Mouse (Mus musculus) forebrain, embryonic 12.5 days (tissue): ENCODE measurements around the gene Schip1. TPM values are rescaled to one million over a fixed set of nuclear protein-coding genes. Genes with fewer than 3 reads are reported as not detected.
"Not testable (repeated sequence)": the region's sequence is repeated elsewhere in the genome, so short reads cannot be mapped to it uniquely, and the experiment has no call there.

ENCODE experiments used
- ATAC-seq: fragments of 200-750 bp; cut with Nextera tagmentation; 2 replicates; pipeline ENCODE4 v1.8.0; 2017; ENCODE audit warnings: moderate TSS enrichment; ENCODE audit not compliant: low FRiP score
- H3K27ac ChIP-seq: fragments of 300-500 bp; sonication (generic); 2 replicates; pipeline ENCODE4 v1.5.1; 2016; ENCODE audit warnings: mild to moderate bottlenecking
- H3K27me3 ChIP-seq: fragments of 300-500 bp; sonication (generic); 2 replicates; pipeline ENCODE4 v1.6.1; 2016; ENCODE audit warnings: mild to moderate bottlenecking
- H3K36me3 ChIP-seq: fragments of 300-500 bp; sonication (generic); replicated peaks from 2 replicates; pipeline ENCODE4 v1.6.1; 2016; ENCODE audit warnings: mild to moderate bottlenecking
- H3K4me1 ChIP-seq: fragments of 300-500 bp; sonication (generic); 2 replicates; pipeline ENCODE4 v1.6.1; 2016
- H3K4me2 ChIP-seq: fragments of 300-500 bp; sonication (generic); 2 replicates; pipeline ENCODE4 v1.6.1; 2016; ENCODE audit warnings: mild to moderate bottlenecking, moderate library complexity
- H3K4me3 ChIP-seq: fragments of 300-500 bp; sonication (generic); replicated peaks from 2 replicates; pipeline ENCODE4 v1.5.1; 2016; ENCODE audit warnings: mild to moderate bottlenecking
- H3K9ac ChIP-seq: fragments of 300-500 bp; sonication (generic); 2 replicates; pipeline ENCODE4 v1.6.1; 2016; ENCODE audit warnings: mild to moderate bottlenecking
- H3K9me3 ChIP-seq: fragments of 300-500 bp; sonication (generic); 2 replicates; pipeline ENCODE4 v1.6.1; 2016
- WGBS: fragments of 180-500 bp; shearing (Covaris S2); methylation state at CpG from one replicate; pipeline ENCODE4 v1.1.7; 2016; 5-methylcytosine and 5-hydroxymethylcytosine counted together
- polyA plus RNA-seq: library from polyadenylated mRNA; unstranded; fragments of >200 nt; fragmentation: Nextera tagmentation; extraction: Ambion mirVana; gene quantifications from 2 replicates; pipeline ENCODE4 v1.2.1, GENCODE M21; 2016

Gene Schip1
- polyA plus RNA-seq, 1 experiment from 2014 or later = 88.1 TPM

DNA sequence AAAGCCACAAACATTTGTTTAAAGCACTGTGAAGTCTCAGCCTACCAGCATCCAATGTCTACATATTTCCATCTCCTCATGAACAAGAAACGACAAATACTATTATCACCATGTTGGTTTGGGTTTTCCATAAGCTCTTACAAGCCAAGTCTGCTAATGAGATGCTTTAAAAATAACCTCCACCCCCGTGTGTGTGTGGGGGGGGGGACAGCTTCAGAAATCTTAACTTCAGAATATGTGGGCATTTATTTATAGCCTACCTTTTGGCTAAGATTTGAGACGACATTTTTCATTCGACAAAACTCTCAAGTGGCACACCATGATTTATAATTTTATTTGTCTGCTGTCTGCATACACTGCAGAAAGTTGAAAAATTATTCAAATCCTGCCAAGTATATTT, 12.8 kb downstream of the Schip1 start:
- no peaks in the 10 kb centered on the region for H3K4me1 ChIP-seq
- no peak overlapping the region for H3K27ac ChIP-seq
- no peaks in the 10 kb centered on the region for H3K9me3 ChIP-seq
- WGBS = 82% methylated on average over 4 of the region's 4 CpGs
- no peak overlapping the region for H3K9ac ChIP-seq
- ATAC-seq = no peak
- H3K4me2 ChIP-seq = no peak overlapping the region
- H3K27me3 ChIP-seq = no peaks in the 10 kb centered on the region
- H3K4me3 ChIP-seq = no peak overlapping the region
- no peaks in the 10 kb centered on the region for H3K36me3 ChIP-seq

DNA sequence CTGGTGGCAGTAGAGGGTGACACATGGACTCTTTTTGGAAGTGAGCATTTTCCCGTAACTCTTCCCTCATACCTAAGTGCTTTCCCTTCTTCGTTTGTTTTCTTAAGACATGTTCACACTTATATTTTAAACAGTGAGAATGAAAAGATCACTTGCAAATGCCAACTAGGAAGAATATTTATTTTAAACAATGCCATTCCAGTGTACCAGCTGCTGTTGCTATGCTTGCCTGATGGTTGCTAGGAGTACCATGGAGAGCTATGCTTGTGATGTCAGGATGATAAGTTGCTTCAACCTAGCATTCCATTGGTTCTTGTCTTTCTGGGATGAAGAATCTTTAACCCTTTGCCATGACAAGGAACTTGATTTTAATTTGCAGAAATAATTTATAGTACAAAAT, 20.4 kb downstream of the Schip1 start:
- ATAC-seq = no peak

GRCm38 (mm10) chr3:68092108-68092507, 27.5 kb downstream of the Schip1 start:
- no peak for ATAC-seq
- no peak overlapping the region for H3K9ac ChIP-seq

More for the DNA sequence above, 20.4 kb downstream of the Schip1 start:
- H3K36me3 ChIP-seq = no peaks in the 10 kb centered on the region
- no peaks in the 10 kb centered on the region for H3K4me1 ChIP-seq
- no peak overlapping the region for H3K9ac ChIP-seq
- no peak overlapping the region for H3K4me2 ChIP-seq
- H3K9me3 ChIP-seq = no peaks in the 10 kb centered on the region
- 87% methylated on average over 2 of the region's 2 CpGs for WGBS
- H3K27me3 ChIP-seq = no peaks in the 10 kb centered on the region; the same call in 1 of the 2 replicates
- H3K4me3 ChIP-seq = no peak overlapping the region
- H3K27ac ChIP-seq = no peak overlapping the region

GRCm38 (mm10) chr3:68096724-68097431, 32.3 kb downstream of the Schip1 start:
- H3K36me3 ChIP-seq = no peaks in the 10 kb centered on the region
- H3K27me3 ChIP-seq = no peaks in the 10 kb centered on the region; the same call in 1 of the 2 replicates
- 49% methylated on average over 4 of the region's 4 CpGs for WGBS
- H3K4me1 ChIP-seq = no peaks in the 10 kb centered on the region; the same call in 1 of the 2 replicates
- no peak; the same call in 1 of the 2 replicates for ATAC-seq
- H3K27ac ChIP-seq = no peak overlapping the region
- no peak overlapping the region for H3K4me3 ChIP-seq
- H3K9me3 ChIP-seq = no peaks in the 10 kb centered on the region
- H3K9ac ChIP-seq = no peak overlapping the region
- H3K4me2 ChIP-seq = no peak overlapping the region

More at GRCm38 (mm10) chr3:68092108-68092507, 27.5 kb downstream of the Schip1 start:
- H3K27me3 ChIP-seq = no peaks in the 10 kb centered on the region; the same call in 1 of the 2 replicates
- no peak overlapping the region for H3K27ac ChIP-seq
- H3K4me2 ChIP-seq = no peak overlapping the region
- 69% methylated on average over 4 of the region's 4 CpGs for WGBS
- H3K9me3 ChIP-seq = no peaks in the 10 kb centered on the region
- no peak overlapping the region for H3K4me3 ChIP-seq
- H3K36me3 ChIP-seq = no peaks in the 10 kb centered on the region
- no peaks in the 10 kb centered on the region; the same call in 1 of the 2 replicates for H3K4me1 ChIP-seq

DNA sequence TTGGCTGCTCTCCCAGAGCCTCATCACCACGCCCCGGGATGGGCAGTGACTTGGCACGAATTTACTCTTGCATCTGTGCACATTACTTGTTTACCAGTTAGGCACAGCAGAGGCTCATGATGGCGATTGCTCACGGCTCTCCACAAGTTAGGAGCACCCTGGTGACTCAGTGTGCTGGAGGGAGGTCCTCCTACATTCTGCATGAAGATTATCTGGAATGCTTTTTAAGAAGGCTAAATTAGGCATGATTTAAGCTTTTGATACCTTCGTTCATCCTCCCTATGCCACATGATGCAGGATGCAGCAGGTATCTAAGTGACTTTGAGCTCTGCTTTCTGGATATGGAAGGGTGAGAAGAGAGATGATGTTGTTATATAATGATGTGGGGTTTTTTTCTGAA, 35.0 kb downstream of the Schip1 start:
- not testable (repeated sequence) for H3K36me3 ChIP-seq, ATAC-seq, H3K4me3 ChIP-seq, H3K9ac ChIP-seq, H3K27me3 ChIP-seq, H3K27ac ChIP-seq, H3K4me2 ChIP-seq, H3K9me3 ChIP-seq, H3K4me1 ChIP-seq
- WGBS = 87% methylated on average over 4 of the region's 6 CpGs

GRCm38 (mm10) chr3:68101343-68101742, 36.7 kb downstream of the Schip1 start:
- no peak overlapping the region for H3K4me2 ChIP-seq
- H3K4me3 ChIP-seq = no peak overlapping the region
- WGBS = 82% methylated on average over 4 of the region's 4 CpGs

GRCm38 (mm10) chr3:68105081-68105685, 40.6 kb downstream of the Schip1 start:
- no peaks in the 10 kb centered on the region for H3K4me1 ChIP-seq
- no peaks in the 10 kb centered on the region for H3K9me3 ChIP-seq
- no peak for ATAC-seq
- no peaks in the 10 kb centered on the region for H3K36me3 ChIP-seq
- H3K9ac ChIP-seq = no peak overlapping the region
- H3K27me3 ChIP-seq = 0 out of 2 replicates have a peak, but pooled peaks cover 4% of the 10 kb centered on the region
- WGBS = 38% methylated on average over 2 of the region's 2 CpGs
- no peak overlapping the region for H3K4me2 ChIP-seq
- no peak overlapping the region for H3K4me3 ChIP-seq
- H3K27ac ChIP-seq = no peak overlapping the region

More at GRCm38 (mm10) chr3:68101343-68101742, 36.7 kb downstream of the Schip1 start:
- Histone ChIP-seq H3K9me3 (no peaks in the 10 kb centered on the region), H3K36me3 (no peaks in the 10 kb centered on the region), H3K4me1 (no peaks in the 10 kb centered on the region; the same call in 1 of the 2 replicates), H3K9ac (no peak overlapping the region), H3K27me3 (0 out of 2 replicates have a peak, but pooled peaks cover 4% of the 10 kb centered on the region), H3K27ac (no peak overlapping the region)
- ATAC-seq = no peak

GRCm38 (mm10) chr3:68121338-68121737, 56.7 kb downstream of the Schip1 start:
- no peaks in the 10 kb centered on the region for H3K36me3 ChIP-seq
- no peaks in the 10 kb centered on the region for H3K9me3 ChIP-seq
- WGBS = 72% methylated on average over 5 of the region's 5 CpGs
- H3K4me1 ChIP-seq = no peaks in the 10 kb centered on the region
- H3K4me2 ChIP-seq = no peak overlapping the region
- no peak overlapping the region for H3K27ac ChIP-seq
- no peak for ATAC-seq
- H3K4me3 ChIP-seq = no peak overlapping the region
- H3K9ac ChIP-seq = no peak overlapping the region
- H3K27me3 ChIP-seq = no peaks in the 10 kb centered on the region

DNA sequence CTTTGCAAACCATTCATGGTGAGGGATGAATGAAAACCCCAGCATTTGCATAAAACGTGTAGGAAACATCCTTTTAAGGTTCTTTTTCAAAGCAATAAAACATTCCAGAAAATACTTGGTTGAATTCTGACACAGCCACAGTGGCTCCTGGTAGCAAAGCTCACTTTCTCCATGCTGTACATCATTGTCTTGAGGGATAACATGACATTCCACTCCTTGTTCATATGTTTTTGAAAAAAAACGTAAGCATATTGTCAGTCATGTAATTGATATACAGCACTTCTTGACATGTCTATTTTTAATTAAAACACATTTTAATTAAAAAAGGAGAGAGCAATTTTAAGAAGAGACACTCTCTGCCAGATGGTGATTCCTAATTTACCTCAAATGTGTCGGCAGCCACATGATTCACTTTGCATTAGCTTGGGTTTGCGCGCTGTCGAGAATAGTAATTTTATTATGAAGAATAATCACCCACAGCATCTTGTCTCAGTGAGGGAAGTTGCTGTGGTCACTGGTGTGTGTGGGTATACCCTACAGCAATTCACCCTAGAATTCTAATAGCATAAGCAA, 61.8 kb downstream of the Schip1 start:
- Histone ChIP-seq H3K9me3 (no peaks in the 10 kb centered on the region), H3K36me3 (no peaks in the 10 kb centered on the region), H3K27ac (no peak overlapping the region), H3K4me2 (no peak overlapping the region), H3K4me3 (no peak overlapping the region), H3K9ac (no peak overlapping the region), H3K27me3 (no peaks in the 10 kb centered on the region), H3K4me1 (no peaks in the 10 kb centered on the region)
- 70% methylated on average over 6 of the region's 6 CpGs for WGBS
- ATAC-seq = no peak

GRCm38 (mm10) chr3:68130386-68130785, 65.8 kb downstream of the Schip1 start:
- no peak overlapping the region for H3K4me2 ChIP-seq
- no peaks in the 10 kb centered on the region for H3K9me3 ChIP-seq
- H3K9ac ChIP-seq = no peak overlapping the region
- H3K27ac ChIP-seq = no peak overlapping the region
- H3K4me3 ChIP-seq = no peak overlapping the region
- H3K4me1 ChIP-seq = no peaks in the 10 kb centered on the region
- 81% methylated on average over 1 of the region's 1 CpGs for WGBS
- no peaks in the 10 kb centered on the region for H3K36me3 ChIP-seq
- H3K27me3 ChIP-seq = no peaks in the 10 kb centered on the region
- ATAC-seq = no peak

- H3K9ac ChIP-seq = no peak overlapping the region
- H3K4me3 ChIP-seq = no peak overlapping the region
- no peaks in the 10 kb centered on the region; the same call in 1 of the 2 replicates for H3K4me1 ChIP-seq
- H3K9me3 ChIP-seq = no peaks in the 10 kb centered on the region
- H3K4me2 ChIP-seq = no peak overlapping the region
- no peaks in the 10 kb centered on the region for H3K27me3 ChIP-seq
- H3K36me3 ChIP-seq = no peaks in the 10 kb centered on the region
- peak; percentile 90; the same call in 1 of the 2 replicates for ATAC-seq
- WGBS = 19% methylated on average over 5 of the region's 5 CpGs
- 0 out of 2 replicates have a peak overlapping the region, but pooled peaks have one; percentile 25 for H3K27ac ChIP-seq
Observed at GRCm38 (mm10) chr3:68138833-68139627, 74.4 kb downstream of the Schip1 start.

DNA sequence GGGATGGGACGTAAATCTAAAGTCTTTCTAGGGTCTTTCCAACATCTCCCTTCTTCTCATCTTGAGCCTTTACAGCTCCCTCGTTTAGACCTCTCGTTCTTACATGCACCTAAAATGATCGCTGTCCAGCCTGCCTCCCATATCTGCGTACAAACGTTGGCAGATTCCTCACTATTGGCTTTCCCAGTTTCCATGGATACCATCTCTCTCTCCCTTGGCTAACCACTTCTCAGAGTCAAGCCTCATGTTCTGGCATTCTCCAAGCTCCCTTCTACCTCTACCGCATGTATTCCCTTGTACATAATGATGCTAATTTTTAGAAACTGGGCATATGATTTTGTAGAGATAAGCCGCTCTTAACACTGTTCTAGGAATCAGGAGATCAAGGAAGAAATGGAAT, 86.1 kb downstream of the Schip1 start:
- WGBS = 80% methylated on average over 8 of the region's 8 CpGs
- H3K27me3 ChIP-seq = no peaks in the 10 kb centered on the region
- no peaks in the 10 kb centered on the region for H3K9me3 ChIP-seq
- no peaks in the 10 kb centered on the region for H3K36me3 ChIP-seq
- no peak overlapping the region for H3K4me3 ChIP-seq
- H3K4me2 ChIP-seq = no peak overlapping the region
- ATAC-seq = no peak
- H3K9ac ChIP-seq = no peak overlapping the region
- H3K27ac ChIP-seq = no peak overlapping the region
- no peaks in the 10 kb centered on the region for H3K4me1 ChIP-seq
